Mouse (Mus musculus): ENCODE measurements at regions not wholly inside any gene's neighbourhood (a gene's known extent, or its start where the extent isn't known, plus 50 kb on each side); places are given as distances from the start of the nearest gene placed in this dataset.

DNA sequence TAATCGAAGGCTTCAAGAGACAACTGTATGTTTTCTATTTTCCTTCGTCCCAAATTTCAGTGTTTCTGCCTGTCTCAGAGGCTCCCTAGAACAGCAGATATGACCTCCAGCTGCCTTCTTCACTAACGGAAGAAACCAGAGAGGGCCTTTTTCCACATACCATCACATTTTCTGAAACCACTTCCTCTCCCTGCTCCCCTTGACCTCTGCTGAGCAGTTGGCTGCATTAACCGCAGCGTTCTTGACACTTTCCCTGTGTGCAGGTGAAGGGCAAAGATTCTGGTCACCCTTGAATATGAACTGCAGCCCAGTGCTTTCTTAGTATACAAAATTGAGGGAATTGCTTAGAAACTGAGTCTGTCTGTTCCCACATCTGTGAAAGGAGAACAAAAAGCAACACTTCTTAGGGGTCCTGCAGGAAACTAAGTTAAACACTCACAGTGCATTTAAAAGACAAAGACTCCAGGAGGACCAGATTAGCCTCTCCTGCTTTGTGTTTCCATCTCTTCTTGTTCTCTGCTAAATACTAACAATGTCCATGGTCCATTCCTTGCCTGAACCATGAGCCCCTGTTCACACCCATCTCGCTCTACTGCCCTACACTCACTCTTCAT lies 98.4 kb downstream of the Akap11 start:
- DNase-seq, result no peak

DNA sequence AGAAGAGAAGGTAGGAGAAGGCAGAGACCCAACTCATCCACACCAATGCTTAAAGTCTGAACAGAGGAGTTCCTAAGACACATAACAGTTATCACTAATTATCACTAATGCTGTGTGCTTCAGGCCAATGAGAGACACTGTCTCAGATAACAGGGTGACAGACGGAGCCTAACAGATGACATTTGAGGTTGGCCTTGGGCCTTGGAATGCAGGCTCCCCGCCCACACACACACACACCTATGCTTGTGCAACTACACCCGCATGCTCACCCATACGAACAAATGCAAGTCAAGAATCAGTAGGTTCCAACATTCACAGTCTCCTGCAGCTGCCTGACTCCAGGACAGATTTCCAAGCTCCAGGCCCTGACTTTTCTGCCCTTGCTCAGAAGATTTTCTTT lies 100.0 kb downstream of the Akap11 start:
- DNase-seq, result no peak

DNA sequence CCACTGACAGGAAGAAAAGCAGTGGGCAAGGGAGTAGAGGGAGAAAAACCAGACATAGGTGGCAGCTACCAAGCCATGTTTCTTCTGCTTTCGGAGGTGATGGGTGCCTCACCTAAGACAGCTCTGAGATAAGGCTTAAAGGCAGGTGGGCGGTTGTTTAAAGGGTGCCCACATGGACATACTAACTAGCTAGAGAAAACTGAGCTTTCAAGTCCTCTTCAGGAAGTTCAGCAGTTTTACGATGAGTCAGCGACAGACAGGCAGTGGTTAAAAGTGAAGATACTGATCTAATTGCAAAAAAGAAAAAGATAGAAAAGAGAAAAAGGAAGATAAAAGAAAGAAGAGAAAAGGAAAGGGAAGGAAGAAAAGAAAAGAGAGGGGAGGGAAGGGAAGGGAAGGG lies 100.6 kb downstream of the Akap11 start:
- DNase-seq, result no peak

- DNase-seq, result no peak
Measured at GRCm38 (mm10) chr14:78435561-78435960, 101.0 kb downstream of the Akap11 start.

- no peak for DNase-seq
Measured at GRCm38 (mm10) chr14:78434753-78435152, 101.9 kb downstream of the Akap11 start.

DNA sequence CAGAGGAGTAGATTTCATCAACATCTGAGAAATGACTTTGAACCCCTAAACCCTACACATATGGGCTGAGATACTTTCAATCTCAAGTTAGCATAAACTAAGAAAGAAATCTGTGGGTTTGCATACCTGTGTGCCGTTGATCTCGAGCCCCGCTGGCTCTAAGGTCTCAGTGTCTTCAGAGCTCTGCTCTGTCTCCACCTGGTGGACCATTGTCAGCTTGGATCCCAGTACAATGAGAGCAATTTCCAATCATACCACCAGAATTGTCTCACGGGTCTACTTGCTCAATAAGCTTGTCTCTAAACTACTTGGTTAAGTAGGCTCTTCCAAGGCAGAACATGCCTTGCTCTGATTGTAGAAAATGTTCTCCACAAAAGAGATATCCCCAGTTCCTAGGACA lies 102.5 kb downstream of the Akap11 start:
- DNase-seq, result no peak

GRCm38 (mm10) chr14:78432471-78432870 lies 104.1 kb downstream of the Akap11 start:
- no peak for DNase-seq

- DNase-seq, result no peak
Measured at GRCm38 (mm10) chr14:78431931-78432330, 104.7 kb downstream of the Akap11 start.

DNA sequence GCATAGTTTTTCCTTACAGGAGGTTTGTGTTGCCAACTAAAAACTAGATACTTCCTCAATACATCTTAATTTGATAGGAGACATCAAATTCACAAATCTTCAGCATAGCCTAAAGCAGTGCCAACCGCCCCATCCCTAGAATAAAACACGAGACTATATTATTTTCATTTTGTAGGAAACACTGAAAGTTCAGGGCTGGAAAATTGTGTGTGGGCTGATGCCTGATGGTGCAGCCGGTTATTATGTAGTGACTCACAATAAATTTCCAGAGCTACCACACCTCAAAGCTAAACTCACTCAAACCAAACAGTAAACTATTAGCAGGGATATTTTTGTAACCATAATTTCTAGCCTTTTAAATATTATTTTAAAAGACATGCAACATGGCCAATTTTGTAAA lies 105.2 kb downstream of the Akap11 start:
- DNase-seq, result no peak

DNA sequence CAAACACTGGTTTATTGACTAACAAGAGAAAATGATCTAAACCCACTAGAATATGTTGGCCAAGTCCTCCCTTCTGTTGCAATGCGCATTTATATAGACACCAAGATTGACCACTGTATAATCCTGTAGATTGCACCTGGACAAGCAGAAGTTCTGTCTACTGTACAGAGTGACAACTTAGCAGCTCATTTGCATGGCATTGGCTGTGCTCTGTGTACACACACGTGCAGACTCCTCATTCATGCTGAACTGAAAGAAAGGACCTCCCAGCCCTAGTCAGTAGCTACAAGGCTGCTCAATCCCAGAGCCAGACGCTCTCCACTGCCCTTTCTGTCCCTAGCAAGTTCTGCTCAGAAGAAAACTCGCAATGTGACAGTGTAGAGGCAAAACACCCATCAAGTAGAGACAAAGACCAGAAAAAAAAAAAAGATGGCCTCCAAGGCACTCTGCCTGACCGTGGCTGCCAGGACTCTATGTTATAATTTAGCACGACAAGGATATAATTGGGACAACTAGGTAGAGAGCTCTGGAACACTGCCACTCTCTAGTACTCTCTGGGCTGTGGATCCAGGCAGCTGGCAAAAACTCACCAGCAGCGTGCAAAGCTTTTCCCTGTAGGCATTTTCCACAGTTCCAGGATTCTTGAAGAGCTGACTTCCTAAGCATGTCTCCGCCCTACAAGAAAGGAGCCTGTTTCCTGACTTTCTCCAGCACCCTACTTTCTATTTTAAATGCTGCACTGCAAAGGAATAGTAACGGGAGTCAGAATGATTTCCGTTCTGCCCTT lies 108.2 kb downstream of the Akap11 start:
- no peak for DNase-seq

GRCm38 (mm10) chr14:78427062-78427461 lies 109.5 kb downstream of the Akap11 start:
- DNase-seq, result no peak

- no peak for DNase-seq
Measured at GRCm38 (mm10) chr14:78422601-78423000, 114.0 kb downstream of the Akap11 start.

- peak; percentile 27 for DNase-seq
Measured at GRCm38 (mm10) chr14:78420966-78421365, 113.1 kb upstream of the Tnfsf11 start.

GRCm38 (mm10) chr14:78420176-78420575 lies 112.3 kb upstream of the Tnfsf11 start:
- DNase-seq, result no peak

DNA sequence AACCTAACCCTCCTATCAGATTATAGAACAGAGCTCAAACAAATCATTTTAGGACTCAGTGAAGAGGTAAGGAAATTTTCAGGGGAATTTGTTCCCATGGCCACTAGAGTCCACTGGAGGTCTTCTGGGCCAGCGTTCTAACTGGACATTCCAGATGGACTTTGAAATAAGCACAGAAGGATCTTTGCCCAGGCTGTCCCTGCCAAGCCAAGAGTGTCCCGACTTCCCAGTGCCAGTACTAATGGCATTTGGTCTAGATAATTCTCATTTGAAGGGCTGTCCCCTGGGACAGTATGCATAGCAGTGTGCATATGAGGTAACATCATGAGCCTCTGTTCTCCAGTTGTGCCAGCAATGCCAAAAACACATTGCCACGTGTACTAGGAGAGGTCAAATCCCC lies 97.7 kb upstream of the Tnfsf11 start:
- no peak for DNase-seq

DNA sequence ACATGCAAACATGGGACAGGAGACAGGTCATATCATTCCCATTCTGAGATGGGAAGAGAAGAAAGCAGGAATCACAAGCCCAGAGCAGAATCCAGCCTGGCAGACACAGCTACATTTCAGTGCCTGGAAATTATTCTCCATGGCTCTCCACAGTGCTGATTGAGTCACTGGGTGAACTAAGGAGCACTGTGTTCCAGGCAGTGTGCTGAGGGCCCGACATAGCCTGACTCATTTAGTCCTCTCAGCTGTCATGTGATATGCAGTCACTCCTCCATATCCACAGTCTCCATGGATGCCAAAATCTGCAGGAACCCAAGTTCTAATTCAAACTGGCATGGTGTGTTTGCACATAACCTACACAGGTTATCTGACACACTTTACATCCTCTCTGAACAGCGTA lies 90.1 kb upstream of the Tnfsf11 start:
- DNase-seq, result peak; percentile 6

DNA sequence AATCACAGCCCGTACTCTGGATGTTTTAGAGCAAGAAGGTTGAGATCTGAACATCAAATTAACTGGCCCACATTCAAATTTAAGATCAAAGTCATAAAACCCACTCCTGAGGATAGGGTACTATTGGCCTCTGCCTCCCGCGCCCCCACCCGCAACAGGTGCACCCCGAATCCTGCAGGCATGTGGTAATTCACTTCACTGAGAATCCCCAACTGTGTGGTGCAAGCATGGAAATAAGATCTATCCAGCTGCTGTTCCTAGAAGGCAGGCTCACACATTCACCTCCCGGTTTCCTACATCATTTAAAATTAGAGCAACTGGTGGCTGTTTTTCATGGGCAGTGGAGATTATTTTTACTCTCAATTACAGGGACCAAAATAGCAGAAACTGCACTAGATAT lies 87.8 kb upstream of the Tnfsf11 start:
- no peak for DNase-seq

DNA sequence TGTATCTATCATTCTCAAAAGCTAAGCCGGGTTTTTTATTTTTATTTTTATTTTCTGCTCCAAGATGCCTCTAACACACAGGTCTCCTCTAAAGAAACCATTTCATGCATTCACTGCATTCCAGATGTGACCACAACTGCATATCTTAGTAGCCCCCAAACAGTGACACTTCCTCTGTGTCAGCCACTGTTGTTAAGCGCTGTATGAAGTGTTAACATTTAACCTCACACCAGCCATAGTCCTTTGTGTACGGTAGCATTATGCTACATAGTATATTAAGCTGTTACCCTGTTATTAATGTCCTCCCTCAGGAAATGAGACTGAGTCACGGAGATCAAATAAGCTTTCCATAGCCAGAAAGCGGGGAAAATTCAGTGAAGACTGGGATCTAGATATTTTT lies 79.2 kb upstream of the Tnfsf11 start:
- no peak for DNase-seq

GRCm38 (mm10) chr14:78384370-78384769 lies 76.5 kb upstream of the Tnfsf11 start:
- DNase-seq, result no peak

GRCm38 (mm10) chr14:78383256-78383709 lies 75.4 kb upstream of the Tnfsf11 start:
- peak; percentile 96 for DNase-seq

GRCm38 (mm10) chr14:78380011-78380410 lies 72.2 kb upstream of the Tnfsf11 start:
- no peak for DNase-seq

DNA sequence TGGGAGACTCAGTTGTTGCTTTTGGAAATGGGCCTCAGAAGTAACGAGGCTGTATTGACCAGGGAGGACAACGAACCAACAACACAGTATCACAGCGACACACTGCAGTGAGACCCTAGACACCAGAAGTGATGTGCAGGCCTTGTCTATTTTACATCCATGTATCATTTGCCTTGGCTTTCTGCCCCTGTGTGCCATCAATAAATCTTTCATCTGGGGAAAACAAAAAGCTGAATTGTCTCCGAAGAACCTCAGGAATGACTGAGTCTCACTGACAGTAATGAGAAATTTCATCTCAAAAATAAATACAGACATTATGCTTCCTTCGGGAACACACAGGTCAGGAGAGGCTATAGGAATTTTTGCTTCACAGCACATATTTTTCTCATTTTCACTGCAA lies 68.7 kb upstream of the Tnfsf11 start:
- DNase-seq, result no peak

DNA sequence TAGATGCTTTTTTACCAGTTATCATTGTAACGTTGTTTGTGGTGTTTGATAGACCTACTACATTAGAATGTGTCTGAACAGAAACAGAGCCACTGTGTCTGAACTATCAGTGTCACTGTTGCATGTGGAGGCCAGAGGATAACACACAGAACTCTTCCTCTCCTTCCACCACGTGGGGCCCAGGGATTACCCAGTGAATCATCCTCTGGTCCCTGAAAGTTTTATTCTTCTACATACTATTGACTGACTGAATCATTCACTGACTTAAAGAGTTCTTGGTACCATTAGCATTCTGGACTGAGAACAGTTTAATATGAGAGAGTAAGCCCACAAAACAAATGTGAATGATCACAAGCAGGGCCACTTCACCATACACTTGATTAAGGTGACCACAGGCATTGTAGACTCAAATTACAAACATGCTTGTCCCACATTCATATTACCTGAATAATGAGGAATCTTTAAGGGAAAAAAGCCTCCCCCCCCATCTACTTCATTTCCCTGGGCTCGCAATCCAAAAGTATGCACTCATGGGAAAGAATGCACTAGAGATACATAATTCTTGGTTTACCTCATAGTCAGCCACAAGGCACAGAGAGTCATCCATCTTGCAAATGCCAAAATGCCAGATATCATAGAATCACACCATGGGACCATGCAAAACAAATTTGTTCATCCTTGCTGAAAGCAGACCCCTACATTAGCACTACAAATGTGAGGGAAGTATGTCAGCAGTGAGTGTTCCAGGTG lies 68.1 kb upstream of the Tnfsf11 start:
- no peak for DNase-seq
